Mouse (Mus musculus) thymus, adult 2 months (tissue): ENCODE data around the gene Abcb8. TPM values are rescaled to one million over a fixed set of nuclear protein-coding genes. Genes with fewer than 3 reads are reported as not detected.

Experiments used
- DNase-seq: peaks from one replicate; pipeline ENCODE4 v3.0.0; 2021
- H3K27ac ChIP-seq: fragments of 200-500 bp; 2 replicates; pipeline ENCODE4 v1.5.1; 2012; ENCODE audit warnings: low read length, control low read depth; ENCODE audit not compliant: control insufficient read depth, insufficient read depth
- H3K27me3 ChIP-seq: fragments of 200-500 bp; 2 replicates; pipeline ENCODE4 v1.6.1; 2012; ENCODE audit warnings: mild to moderate bottlenecking, low read length, moderate library complexity, mixed read lengths; ENCODE audit not compliant: control insufficient read depth, insufficient read depth
- H3K36me3 ChIP-seq: fragments of 200-500 bp; 2 replicates; pipeline ENCODE4 v1.6.1; 2012; ENCODE audit warnings: mild to moderate bottlenecking, low read length, moderate library complexity; ENCODE audit not compliant: control insufficient read depth, insufficient read depth
- H3K4me1 ChIP-seq: fragments of 200-500 bp; replicated peaks from 2 replicates; pipeline ENCODE4 v1.6.1; 2012; ENCODE audit warnings: low read length; ENCODE audit not compliant: control insufficient read depth, insufficient read depth
- H3K4me3 ChIP-seq: fragments of 200-500 bp; 2 replicates; pipeline ENCODE4 v1.5.1; 2012; ENCODE audit warnings: mild to moderate bottlenecking, low read length, control low read depth, moderate library complexity; ENCODE audit not compliant: control insufficient read depth, insufficient read depth
- CTCF ChIP-seq: fragments of 200-500 bp; IDR thresholded peaks from 2 replicates; pipeline ENCODE4 v1.5.1; 2012; ENCODE audit warnings: mild to moderate bottlenecking, control low read depth, low read length, moderate library complexity, borderline replicate concordance; ENCODE audit not compliant: control insufficient read depth, poor library complexity, insufficient read depth; ENCODE audit errors: extremely low read depth
- POLR2A ChIP-seq: fragments of 200-500 bp; IDR thresholded peaks from 2 replicates; pipeline ENCODE4 v1.6.1; 2012; ENCODE audit warnings: mild to moderate bottlenecking, low read length, control low read depth, moderate library complexity; ENCODE audit not compliant: control insufficient read depth, poor library complexity, insufficient read depth; ENCODE audit errors: extremely low read depth
- WGBS: fragments of 180-500 bp; shearing (Covaris S2); methylation state at CpG from one replicate; pipeline ENCODE4 v1.1.7; 2018; 5-methylcytosine and 5-hydroxymethylcytosine counted together
- polyA plus RNA-seq: library from polyadenylated mRNA; depleted of rRNA; stranded (reverse); fragments of >200 nt; gene quantifications from 2 replicates; pipeline ENCODE4 v1.2.3, GENCODE M21; 2012

Abcb8 gene
- polyA plus RNA-seq, 1 experiment: 78.2 TPM

DNA sequence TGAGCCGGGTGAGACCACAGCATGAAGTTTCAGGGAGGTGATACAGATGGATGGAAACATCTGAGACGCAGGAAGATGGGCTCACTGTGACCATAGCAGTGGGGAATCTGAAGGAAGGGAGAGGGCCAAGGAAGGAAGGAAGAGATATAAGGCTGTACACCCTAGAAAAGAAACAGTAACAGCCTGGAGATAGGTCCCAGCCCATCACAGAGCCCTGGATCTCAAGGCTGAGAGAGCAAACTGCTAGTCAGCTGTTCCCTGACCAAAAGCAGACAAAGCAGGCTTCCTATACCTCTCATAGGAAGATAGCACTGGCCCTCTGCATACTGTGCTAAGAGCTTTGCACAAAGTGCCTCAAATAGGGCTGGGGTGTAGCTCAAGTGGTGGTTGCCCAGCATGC lies 14.8 kb upstream of the Abcb8 start:
- WGBS: 81% methylated on average over 2 of the region's 2 CpGs
- Histone ChIP-seq H3K36me3 (no peaks in the 10 kb centered on the region), H3K27me3 (no peaks in the 10 kb centered on the region), H3K4me3 (no peak overlapping the region), H3K27ac (no peak overlapping the region), H3K4me1 (peaks cover 7% of the 10 kb centered on the region)
- TF ChIP-seq POLR2A (no peak), CTCF (no peak)
- DNase-seq: no peak

DNA sequence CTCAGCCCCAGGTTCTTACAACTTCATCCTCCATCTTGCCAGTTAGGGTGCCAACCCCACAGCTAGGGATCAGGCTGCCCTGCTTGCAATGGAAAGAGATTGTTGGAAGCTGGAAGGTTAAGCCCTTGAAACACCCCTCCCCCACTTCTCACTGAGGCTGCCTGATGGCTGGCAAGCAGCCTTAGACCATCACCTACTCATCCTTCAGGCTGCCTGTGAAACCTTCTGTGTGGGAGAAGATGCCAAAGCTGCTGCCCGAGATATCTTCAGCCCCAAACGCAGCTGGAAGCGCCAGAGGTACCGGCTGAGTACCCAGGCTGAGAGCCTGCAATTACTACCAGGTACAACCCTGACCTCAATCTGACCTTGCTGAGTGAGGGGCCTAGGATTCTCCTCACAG lies 14.0 kb upstream of the Abcb8 start:
- Histone ChIP-seq H3K27ac (no peak overlapping the region), H3K27me3 (no peaks in the 10 kb centered on the region), H3K4me1 (peaks cover 14% of the 10 kb centered on the region), H3K4me3 (no peak overlapping the region), H3K36me3 (no peaks in the 10 kb centered on the region)
- WGBS: 95% methylated on average over 4 of the region's 4 CpGs
- no peak for DNase-seq
- no peak for TF ChIP-seq CTCF
- no peak for TF ChIP-seq POLR2A

DNA sequence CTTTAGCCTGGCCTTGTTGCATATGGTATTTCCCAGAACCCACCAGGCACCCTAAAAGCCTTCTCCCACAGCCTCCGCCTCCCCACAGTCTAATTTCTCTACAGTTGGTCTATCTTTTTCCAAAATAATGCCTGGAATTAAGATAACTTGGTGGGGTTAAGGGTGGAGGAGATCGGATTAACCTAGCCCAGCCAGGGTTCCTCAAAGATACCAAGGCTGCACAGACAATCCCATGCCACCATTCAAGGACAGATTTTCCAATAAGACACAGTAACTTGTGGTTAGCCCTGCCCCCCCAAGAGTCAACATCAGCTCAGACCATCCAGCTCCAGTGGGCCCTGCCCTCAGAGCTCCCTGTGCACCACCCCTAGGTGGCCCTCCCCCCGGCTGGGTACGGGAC lies 13.0 kb upstream of the Abcb8 start:
- no peaks in the 10 kb centered on the region for H3K27me3 ChIP-seq
- WGBS: 95% methylated on average over 4 of the region's 4 CpGs
- no peak for TF ChIP-seq CTCF

DNA sequence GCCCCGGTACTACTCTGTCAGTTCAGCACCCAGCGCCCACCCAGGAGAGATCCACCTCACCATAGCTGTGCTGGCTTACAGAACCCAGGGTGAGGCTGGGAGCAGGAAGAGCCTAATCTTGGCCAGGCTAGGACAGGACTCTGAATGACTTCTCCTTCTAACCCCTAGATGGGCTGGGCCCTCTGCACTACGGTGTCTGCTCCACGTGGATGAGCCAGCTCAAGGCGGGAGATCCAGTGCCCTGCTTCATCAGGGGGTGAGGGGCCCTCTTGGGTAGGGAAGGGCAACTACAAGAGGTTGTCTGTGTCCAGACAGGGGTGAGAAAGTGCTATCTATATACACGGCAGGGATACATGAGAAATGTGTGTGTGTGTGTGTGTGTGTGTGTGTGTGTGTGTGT lies 12.0 kb upstream of the Abcb8 start:
- TF ChIP-seq CTCF: no peak
- TF ChIP-seq POLR2A: no peak
- no peak for DNase-seq
- Histone ChIP-seq H3K4me1 (peaks cover 16% of the 10 kb centered on the region), H3K27ac (no peak overlapping the region), H3K27me3 (no peaks in the 10 kb centered on the region), H3K36me3 (no peaks in the 10 kb centered on the region), H3K4me3 (no peak overlapping the region)
- 91% methylated on average over 6 of the region's 6 CpGs for WGBS

More for the DNA sequence above, 13.0 kb upstream of the Abcb8 start:
- H3K4me3 ChIP-seq: no peak overlapping the region
- no peaks in the 10 kb centered on the region for H3K36me3 ChIP-seq
- H3K4me1 ChIP-seq: peaks cover 16% of the 10 kb centered on the region
- H3K27ac ChIP-seq: no peak overlapping the region
- no peak for DNase-seq

DNA sequence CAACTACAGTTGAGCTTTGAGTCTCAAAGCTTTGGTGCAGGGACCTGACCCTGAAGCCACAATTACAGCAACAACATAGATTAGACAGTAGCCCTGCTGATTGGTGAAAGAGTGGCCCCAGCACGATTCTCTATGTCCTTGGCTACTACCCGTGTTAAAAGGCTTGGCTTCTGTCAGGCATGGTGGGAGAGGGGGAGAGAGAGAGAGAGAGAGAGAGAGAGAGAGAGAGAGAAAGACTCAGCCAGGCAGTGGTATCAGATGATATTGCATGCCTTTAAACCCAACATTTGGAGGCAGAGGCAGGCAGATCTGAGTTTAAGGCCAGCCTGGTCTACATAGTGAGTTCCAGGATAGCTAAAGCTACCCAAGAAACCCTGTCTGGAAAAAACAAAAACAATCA lies 11.5 kb upstream of the Abcb8 start:
- H3K36me3 ChIP-seq: no peaks in the 10 kb centered on the region
- WGBS: 94% methylated on average over 2 of the region's 2 CpGs
- H3K4me3 ChIP-seq: no peak overlapping the region
- TF ChIP-seq POLR2A (no peak), CTCF (no peak)
- H3K27me3 ChIP-seq: no peaks in the 10 kb centered on the region
- peaks cover 18% of the 10 kb centered on the region for H3K4me1 ChIP-seq
- H3K27ac ChIP-seq: no peak overlapping the region
- no peak for DNase-seq

DNA sequence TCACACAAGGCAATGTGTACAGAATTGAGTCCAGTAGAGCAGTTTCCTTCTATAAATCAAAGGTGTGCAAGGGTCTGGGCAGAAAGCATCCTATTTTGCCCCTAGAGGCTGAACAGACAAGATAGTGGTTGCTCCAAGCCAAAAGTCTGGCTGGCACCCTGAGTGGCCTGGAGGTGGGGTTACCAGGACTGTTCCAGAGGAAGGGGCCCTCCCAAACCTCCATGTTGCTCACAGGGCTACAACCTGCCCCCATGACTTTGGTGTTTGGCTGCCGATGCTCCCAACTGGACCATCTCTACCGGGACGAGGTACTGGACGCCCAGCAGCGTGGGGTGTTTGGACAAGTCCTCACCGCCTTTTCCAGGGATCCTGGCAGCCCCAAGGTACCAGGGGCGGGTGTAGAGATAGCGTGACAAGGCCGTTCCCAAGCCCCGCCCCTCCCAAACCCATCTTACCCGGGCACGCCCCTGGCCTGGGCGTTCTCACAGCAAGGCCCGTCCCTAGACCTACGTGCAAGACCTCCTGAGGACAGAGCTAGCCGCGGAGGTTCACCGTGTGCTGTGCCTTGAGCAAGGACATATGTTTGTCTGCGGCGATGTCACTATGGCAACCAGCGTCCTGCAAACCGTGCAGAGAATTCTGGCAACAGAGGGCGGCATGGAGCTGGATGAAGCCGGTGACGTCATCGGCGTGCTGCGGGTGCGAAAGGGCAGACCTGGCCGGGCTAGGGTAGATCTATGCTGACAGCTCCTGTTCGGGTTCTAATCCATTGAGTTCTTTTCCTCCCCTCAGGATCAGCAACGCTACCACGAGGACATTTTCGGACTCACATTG lies 10.2 kb upstream of the Abcb8 start:
- Histone ChIP-seq H3K36me3 (no peaks in the 10 kb centered on the region), H3K4me3 (peak overlapping the region; percentile 41), H3K27me3 (no peaks in the 10 kb centered on the region), H3K27ac (no peak overlapping the region), H3K4me1 (peaks cover 29% of the 10 kb centered on the region)
- 10% methylated on average over 34 of the region's 34 CpGs for WGBS
- TF ChIP-seq CTCF (peak; percentile 72), POLR2A (no peak)
- DNase-seq: peak; percentile 92

DNA sequence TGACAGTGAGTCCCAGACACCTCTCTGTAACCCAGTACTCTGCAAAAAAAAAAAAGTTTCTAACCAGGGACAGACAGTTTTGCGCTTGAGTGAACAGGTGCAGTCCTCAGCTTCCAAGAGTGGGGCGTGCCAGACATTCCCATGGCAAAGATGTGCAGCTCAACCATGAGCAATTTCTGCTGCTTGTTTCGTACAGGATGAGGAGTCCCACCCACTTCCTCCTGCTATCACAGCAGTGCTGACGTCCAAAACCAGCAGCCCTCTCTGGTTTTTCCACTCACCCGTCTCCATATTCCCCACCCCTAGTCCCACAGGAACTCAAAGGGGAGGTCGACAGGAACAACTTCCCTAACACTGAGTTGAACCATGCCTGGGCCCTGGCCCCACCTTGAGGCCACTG lies 9.1 kb upstream of the Abcb8 start:
- Histone ChIP-seq H3K4me3 (no peak overlapping the region), H3K27me3 (no peaks in the 10 kb centered on the region), H3K36me3 (no peaks in the 10 kb centered on the region), H3K27ac (no peak overlapping the region), H3K4me1 (peaks cover 40% of the 10 kb centered on the region)
- DNase-seq: no peak
- 28% methylated on average over 6 of the region's 6 CpGs for WGBS
- TF ChIP-seq CTCF (no peak), POLR2A (no peak)

DNA sequence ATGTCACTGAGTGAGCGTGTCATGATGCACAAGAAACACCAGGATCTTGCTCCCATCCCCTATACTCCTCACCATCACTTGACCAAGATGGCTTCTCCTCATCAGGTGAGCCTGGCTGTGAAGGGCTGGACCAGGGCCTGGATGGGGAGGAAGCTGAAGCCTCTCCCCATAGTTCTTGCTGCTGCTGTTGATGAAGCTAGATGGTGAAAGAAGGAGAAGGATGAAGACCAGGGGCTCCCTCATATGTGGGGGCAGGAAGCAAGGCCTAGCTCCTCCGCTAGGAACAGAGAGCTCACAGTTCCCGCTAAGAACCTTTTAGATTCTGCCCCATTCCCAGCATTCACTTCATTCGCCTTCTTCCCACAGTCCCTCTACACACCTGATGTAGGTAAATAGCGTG lies 8.1 kb upstream of the Abcb8 start:
- TF ChIP-seq CTCF: no peak
- no peak for TF ChIP-seq POLR2A
- no peak for DNase-seq
- H3K27ac ChIP-seq: no peak overlapping the region
- H3K27me3 ChIP-seq: no peaks in the 10 kb centered on the region
- WGBS: 97% methylated on average over 5 of the region's 5 CpGs
- no peaks in the 10 kb centered on the region for H3K36me3 ChIP-seq
- H3K4me3 ChIP-seq: no peak overlapping the region
- peaks cover 45% of the 10 kb centered on the region for H3K4me1 ChIP-seq
